27 mouse cellular contexts compared by ENCODE assay signal in genomic region chr4:148297640-148298039, GRCm38 (mm10). TPM values are rescaled to one million over a fixed set of nuclear protein-coding genes. Genes with fewer than 3 reads are reported as not detected.
A peak's percentile ranks its signal among the peaks of the same experiment; 100 is the strongest.
DNase-seq lines count a peak whose midpoint lies in the region; ATAC-seq lines count a peak whose summit lies in the region.
"Had no signal": no experiment of that assay in that cellular context is flagged by ENCODE, and none has a peak within 500 bp of the region (broad histone marks: within the 10 kb centered on the region; RNA-seq: fewer than 3 reads in every experiment).

No protein-coding gene starts in this region.

- H3K4me1 ChIP-seq in hindbrain, embryonic 14.5 days (replicated peaks; ENCODE audit: control insufficient read depth, insufficient read depth, low read length): no peaks in the 10 kb centered on the region
- H3K4me1 ChIP-seq in hindbrain, embryonic 11.5 days (replicated peaks; ENCODE audit: control insufficient read depth, insufficient read depth, low read length): no peaks in the 10 kb centered on the region
- H3K4me1 ChIP-seq: embryonic facial prominence, embryonic 10.5 days; embryonic facial prominence, embryonic 15.5 days; stomach, embryonic 15.5 days had no signal

- H3K27ac ChIP-seq in hindbrain, embryonic 14.5 days: no peak overlapping the region
- no peak overlapping the region for H3K27ac ChIP-seq in hindbrain, embryonic 11.5 days (ENCODE audit: low read depth, low read length)
- H3K27ac ChIP-seq: embryonic facial prominence, embryonic 10.5 days; embryonic facial prominence, embryonic 15.5 days; forebrain, embryonic 12.5 days; hindbrain, embryonic 10.5 days; liver, embryonic 14.5 days; stomach, embryonic 15.5 days had no signal

- 77% methylated on average over 6 of the region's 6 CpGs for WGBS in hindbrain, embryonic 14.5 days
- WGBS in hindbrain, embryonic 11.5 days: 79% methylated on average over 6 of the region's 6 CpGs

- intact Hi-C loops in left cerebral cortex, postnatal 25 days (cut with DNase I): loop anchor here (2.0 kb wide), 1 partner anchor 63 kb away; no protein-coding TSS in a partner anchor

- H3K9ac ChIP-seq in hindbrain, embryonic 14.5 days: no peak overlapping the region
- no peak overlapping the region for H3K9ac ChIP-seq in hindbrain, embryonic 11.5 days (ENCODE audit: low read depth, low read length)
- H3K9ac ChIP-seq: embryonic facial prominence, embryonic 15.5 days; forebrain, embryonic 12.5 days; forebrain, postnatal 0 days; liver, embryonic 14.5 days; stomach, embryonic 15.5 days had no signal

- no peak overlapping the region for H3K4me3 ChIP-seq in hindbrain, embryonic 14.5 days (replicated peaks; ENCODE audit: low read length)
- no peak overlapping the region for H3K4me3 ChIP-seq in hindbrain, embryonic 11.5 days (ENCODE audit: low read depth, low read length)
- H3K4me3 ChIP-seq: embryonic facial prominence, embryonic 10.5 days; embryonic facial prominence, embryonic 15.5 days; forebrain, embryonic 12.5 days; hindbrain, embryonic 10.5 days; stomach, embryonic 15.5 days had no signal

- no peak overlapping the region for H3K4me2 ChIP-seq in hindbrain, embryonic 14.5 days (replicated peaks)
- H3K4me2 ChIP-seq in hindbrain, embryonic 11.5 days (replicated peaks; ENCODE audit: low read depth, low read length): no peak overlapping the region
- H3K4me2 ChIP-seq: embryonic facial prominence, embryonic 15.5 days; forebrain, embryonic 12.5 days; stomach, embryonic 15.5 days had no signal

- no peaks in the 10 kb centered on the region; the same call in 1 of the 2 replicates for H3K27me3 ChIP-seq in hindbrain, embryonic 14.5 days (ENCODE audit: control insufficient read depth, insufficient read depth, low read length)
- no peaks in the 10 kb centered on the region for H3K27me3 ChIP-seq in hindbrain, embryonic 11.5 days (ENCODE audit: control insufficient read depth, insufficient read depth, low read length)
- H3K27me3 ChIP-seq: embryonic facial prominence, embryonic 15.5 days; stomach, embryonic 15.5 days had no signal

- no peak for DNase-seq in hindbrain, embryonic 14.5 days (ENCODE audit: low spot score)
- no peak for DNase-seq in hindbrain, embryonic 11.5 days (ENCODE audit: low spot score)
- DNase-seq in right cerebral cortex, adult 18-20 months: peak; percentile 74
- DNase-seq in right cerebral cortex, postnatal 4 days: no peak
- DNase-seq in left cerebral cortex, postnatal 25 days (ENCODE audit: low spot score in 2 of 2): peak; percentile 38 to 89
- no peak for DNase-seq in cerebellum, adult 8-10 months
- no peak for DNase-seq in spleen, postnatal 36 days (ENCODE audit: low spot score in 2 of 2)
- DNase-seq: adrenal gland, postnatal 25 days; cerebellum, adult 2 months; cerebellum, postnatal 25 days; forebrain, postnatal 0 days; heart, postnatal 14 days; kidney, adult 9 months; kidney, postnatal 10 days; layer of hippocampus, postnatal 36 days; liver; lung, adult 2 months; lung, postnatal 10 days; thymus, postnatal 14 days had no signal

- H3K9me3 ChIP-seq in hindbrain, embryonic 14.5 days (ENCODE audit: control insufficient read depth, low read length): no peaks in the 10 kb centered on the region
- H3K9me3 ChIP-seq in hindbrain, embryonic 11.5 days (ENCODE audit: control insufficient read depth, low read length): no peaks in the 10 kb centered on the region
- H3K9me3 ChIP-seq: embryonic facial prominence, embryonic 10.5 days; embryonic facial prominence, embryonic 15.5 days; forebrain, embryonic 12.5 days; hindbrain, embryonic 10.5 days; stomach, embryonic 15.5 days had no signal

- H3K36me3 ChIP-seq in hindbrain, embryonic 14.5 days (replicated peaks; ENCODE audit: control insufficient read depth, insufficient read depth): no peaks in the 10 kb centered on the region
- no peaks in the 10 kb centered on the region for H3K36me3 ChIP-seq in hindbrain, embryonic 11.5 days (ENCODE audit: control insufficient read depth, insufficient read depth, low read length)
- H3K36me3 ChIP-seq: embryonic facial prominence, embryonic 10.5 days; embryonic facial prominence, embryonic 15.5 days; forebrain, embryonic 12.5 days; hindbrain, embryonic 10.5 days; stomach, embryonic 15.5 days had no signal

- ATAC-seq in hindbrain, embryonic 14.5 days (ENCODE audit: low FRiP score): peak; percentile 18; the same call in 1 of the 2 replicates
- ATAC-seq in hindbrain, embryonic 11.5 days (ENCODE audit: low FRiP score): no peak
- ATAC-seq: forebrain, postnatal 0 days; intestine, postnatal 0 days had no signal

RNA-seq across cellular contexts. Expression of gene Disp3, which starts 9.9 kb away (rescaled TPM):
- 16.6 and 16.9 TPM in 2 replicates for polyA plus RNA-seq in hindbrain, embryonic 14.5 days (2014; fragmentation: Nextera tagmentation; extraction: Ambion mirVana)
- polyA plus RNA-seq in hindbrain, embryonic 11.5 days (2014; fragmentation: Nextera tagmentation; extraction: Ambion mirVana): 6.4 and 7.0 TPM in 2 replicates
- total RNA-seq in left cerebral cortex, postnatal 25 days (2021): 10 to 100 TPM; 25.8 to 29.1 TPM
- total RNA-seq: granulocyte monocyte progenitor cell, adult 5-6 weeks; heart, postnatal 14 days had no signal
- polyA plus RNA-seq: liver, embryonic 14.5 days; lung, adult 2 months had no signal

Comparison
In these comparisons a context has a peak if more than half of its experiments do, and no peak if none do; other contexts are left out.
1. DNase-seq: peak in right cerebral cortex, adult 18-20 months (single experiment) and left cerebral cortex, postnatal 25 days (2 of 2); none in hindbrain, embryonic 14.5 days (single experiment), hindbrain, embryonic 11.5 days (single experiment), right cerebral cortex, postnatal 4 days (single experiment), cerebellum, adult 8-10 months (single experiment) and spleen, postnatal 36 days (0 of 2).